In genomic region chr6:115271326-115271725, GRCm38 (mm10) we compare ENCODE assay signal across 33 mouse cellular contexts. TPM values are rescaled to one million over a fixed set of nuclear protein-coding genes. Genes with fewer than 3 reads are reported as not detected.
DNase-seq lines count a peak whose midpoint lies in the region; ATAC-seq lines count a peak whose summit lies in the region.
"Had no signal": no experiment of that assay in that cellular context is flagged by ENCODE, and none has a peak within 500 bp of the region (broad histone marks: within the 10 kb centered on the region; RNA-seq: fewer than 3 reads in every experiment).

No protein-coding gene starts in this region.

- ATAC-seq in heart, embryonic 12.5 days (ENCODE audit: insufficient number of reproducible peaks, low FRiP score): no peak
- no peak for ATAC-seq in kidney, embryonic 15.5 days (replicated peaks; ENCODE audit: low FRiP score)
- ATAC-seq in midbrain, embryonic 11.5 days (ENCODE audit: low FRiP score): no peak
- ATAC-seq in midbrain, embryonic 14.5 days (ENCODE audit: low FRiP score, low TSS enrichment): no peak
- ATAC-seq: forebrain, postnatal 0 days; midbrain, embryonic 16.5 days had no signal

- no peak overlapping the region for H3K9ac ChIP-seq in heart, embryonic 12.5 days
- H3K9ac ChIP-seq in kidney, embryonic 15.5 days: no peak overlapping the region
- H3K9ac ChIP-seq in midbrain, embryonic 11.5 days (ENCODE audit: low read length): no peak overlapping the region
- no peak overlapping the region for H3K9ac ChIP-seq in midbrain, embryonic 14.5 days (replicated peaks; ENCODE audit: low read length)
- H3K9ac ChIP-seq: embryonic facial prominence, embryonic 13.5 days; forebrain, postnatal 0 days; hindbrain, embryonic 15.5 days; neural tube, embryonic 12.5 days had no signal

- no peaks in the 10 kb centered on the region for H3K36me3 ChIP-seq in heart, embryonic 12.5 days
- no peaks in the 10 kb centered on the region for H3K36me3 ChIP-seq in kidney, embryonic 15.5 days
- H3K36me3 ChIP-seq in midbrain, embryonic 11.5 days (ENCODE audit: control insufficient read depth, insufficient read depth, low read length): no peaks in the 10 kb centered on the region
- no peaks in the 10 kb centered on the region for H3K36me3 ChIP-seq in midbrain, embryonic 14.5 days (ENCODE audit: control insufficient read depth, insufficient read depth, low read length)
- H3K36me3 ChIP-seq: embryonic facial prominence, embryonic 13.5 days; neural tube, embryonic 12.5 days had no signal

- 0 out of 2 replicates have a peak overlapping the region, but pooled peaks have one; percentile 26 for H3K27ac ChIP-seq in heart, embryonic 12.5 days (ENCODE audit: poor library complexity, severe bottlenecking)
- peak overlapping the region; percentile 24; the same call in 1 of the 2 replicates for H3K27ac ChIP-seq in kidney, embryonic 15.5 days
- H3K27ac ChIP-seq in midbrain, embryonic 11.5 days (ENCODE audit: low read depth, low read length): no peak overlapping the region
- H3K27ac ChIP-seq in midbrain, embryonic 14.5 days (replicated peaks; ENCODE audit: low read depth, low read length): no peak overlapping the region
- H3K27ac ChIP-seq: embryonic facial prominence, embryonic 13.5 days; hindbrain, embryonic 15.5 days; neural tube, embryonic 12.5 days; stomach, postnatal 0 days had no signal

- no peaks in the 10 kb centered on the region for H3K9me3 ChIP-seq in heart, embryonic 12.5 days (replicated peaks)
- H3K9me3 ChIP-seq in kidney, embryonic 15.5 days (replicated peaks): no peaks in the 10 kb centered on the region
- H3K9me3 ChIP-seq in midbrain, embryonic 11.5 days (ENCODE audit: control insufficient read depth, low read length): no peaks in the 10 kb centered on the region
- H3K9me3 ChIP-seq in midbrain, embryonic 14.5 days (ENCODE audit: control insufficient read depth, low read length): no peaks in the 10 kb centered on the region
- H3K9me3 ChIP-seq: embryonic facial prominence, embryonic 13.5 days; hindbrain, embryonic 15.5 days; neural tube, embryonic 12.5 days had no signal

- peaks cover 80% of the 10 kb centered on the region for H3K27me3 ChIP-seq in heart, embryonic 12.5 days (replicated peaks)
- no peaks in the 10 kb centered on the region for H3K27me3 ChIP-seq in kidney, embryonic 15.5 days
- no peaks in the 10 kb centered on the region for H3K27me3 ChIP-seq in midbrain, embryonic 11.5 days (ENCODE audit: control insufficient read depth, insufficient read depth, low read length)
- H3K27me3 ChIP-seq in midbrain, embryonic 14.5 days (ENCODE audit: control insufficient read depth, insufficient read depth, low read length): no peaks in the 10 kb centered on the region
- H3K27me3 ChIP-seq: hindbrain, embryonic 15.5 days; neural tube, embryonic 12.5 days had no signal

- DNase-seq in heart, adult 8-10 months (ENCODE audit: low spot score): no peak
- DNase-seq in kidney, postnatal 14 days: no peak
- peak; percentile 62 for DNase-seq in midbrain, embryonic 11.5 days (ENCODE audit: low spot score, missing footprints)
- no peak for DNase-seq in midbrain, embryonic 14.5 days
- no peak for DNase-seq in ovary, postnatal 36 days (ENCODE audit: low spot score)
- DNase-seq: B cell, adult 2 months; layer of hippocampus, adult 9-11 months; right cerebral cortex, postnatal 4 days; thymus, adult 18-20 months; thymus, postnatal 25 days had no signal

- H3K4me2 ChIP-seq in heart, embryonic 12.5 days: peak overlapping the region; percentile 11; the same call in 1 of the 2 replicates
- no peak overlapping the region for H3K4me2 ChIP-seq in kidney, embryonic 15.5 days
- no peak overlapping the region for H3K4me2 ChIP-seq in midbrain, embryonic 11.5 days
- no peak overlapping the region for H3K4me2 ChIP-seq in midbrain, embryonic 14.5 days (ENCODE audit: low read length)
- H3K4me2 ChIP-seq: embryonic facial prominence, embryonic 13.5 days; hindbrain, embryonic 15.5 days; liver, embryonic 11.5 days; neural tube, embryonic 12.5 days had no signal

- peaks cover 25% of the 10 kb centered on the region for H3K4me1 ChIP-seq in heart, embryonic 12.5 days (replicated peaks)
- peaks cover 34% of the 10 kb centered on the region for H3K4me1 ChIP-seq in kidney, embryonic 15.5 days
- H3K4me1 ChIP-seq in midbrain, embryonic 11.5 days (ENCODE audit: control insufficient read depth, insufficient read depth, low read length): peaks cover 3% of the 10 kb centered on the region; the same call in 1 of the 2 replicates
- H3K4me1 ChIP-seq in midbrain, embryonic 14.5 days (ENCODE audit: control insufficient read depth, insufficient read depth, low read length): 0 out of 2 replicates have a peak, but pooled peaks cover 4% of the 10 kb centered on the region
- H3K4me1 ChIP-seq: hindbrain, embryonic 15.5 days had no signal

- no peak overlapping the region for H3K4me3 ChIP-seq in heart, embryonic 12.5 days
- no peak overlapping the region for H3K4me3 ChIP-seq in kidney, embryonic 15.5 days (replicated peaks)
- H3K4me3 ChIP-seq in midbrain, embryonic 11.5 days (ENCODE audit: low read depth, low read length): no peak overlapping the region
- no peak overlapping the region for H3K4me3 ChIP-seq in midbrain, embryonic 14.5 days (replicated peaks; ENCODE audit: low read depth, low read length)
- H3K4me3 ChIP-seq: embryonic facial prominence, embryonic 13.5 days; erythroblast, embryonic 14.5 days; hindbrain, embryonic 15.5 days; neural tube, embryonic 12.5 days had no signal

- 58% methylated on average over 3 of the region's 3 CpGs for WGBS in heart, embryonic 12.5 days
- WGBS in kidney, embryonic 15.5 days: 79% methylated on average over 3 of the region's 3 CpGs
- WGBS in midbrain, embryonic 11.5 days: 71% methylated on average over 3 of the region's 3 CpGs
- 63% methylated on average over 3 of the region's 3 CpGs for WGBS in midbrain, embryonic 14.5 days

RNA-seq across cellular contexts. Expression of gene Timp4, which starts 19.3 kb away (rescaled TPM):
- polyA plus RNA-seq in heart, embryonic 12.5 days (2016; fragmentation: Nextera tagmentation; extraction: Ambion mirVana): 0.18 TPM in 1 of 2 replicates, not detected in the other
- total RNA-seq in heart, adult 8-10 months (2022): 10 to 100 TPM; 26.3 to 43.9 (median 37.1) TPM
- 0.33 and 0.36 TPM in 2 replicates for polyA plus RNA-seq in kidney, embryonic 15.5 days (2015; fragmentation: Nextera tagmentation; extraction: Ambion mirVana)
- polyA plus RNA-seq in midbrain, embryonic 11.5 days (2014; fragmentation: Nextera tagmentation; extraction: Ambion mirVana): 0.05 and 0.06 TPM in 2 replicates
- polyA plus RNA-seq in midbrain, embryonic 14.5 days (2014; fragmentation: Nextera tagmentation; extraction: Ambion mirVana): 8.4 and 11.5 TPM in 2 replicates
- total RNA-seq: common myeloid progenitor, adult 5-6 weeks; granulocyte monocyte progenitor cell, adult 5-6 weeks; hematopoietic stem cell, adult 5-6 weeks had no signal
- polyA plus RNA-seq: erythroblast, embryonic 14.5 days; liver, embryonic 16.5 days had no signal

RNA-seq across cellular contexts. Expression of gene Gm17482, which starts 44.2 kb away (rescaled TPM):
- polyA plus RNA-seq in heart, embryonic 12.5 days (2016; fragmentation: Nextera tagmentation; extraction: Ambion mirVana): not detected in 2 replicates
- total RNA-seq in heart, adult 8-10 months (2022): not detected
- polyA plus RNA-seq in kidney, embryonic 15.5 days (2015; fragmentation: Nextera tagmentation; extraction: Ambion mirVana): not detected in 2 replicates
- not detected in 2 replicates for polyA plus RNA-seq in midbrain, embryonic 11.5 days (2014; fragmentation: Nextera tagmentation; extraction: Ambion mirVana)
- not detected in 2 replicates for polyA plus RNA-seq in midbrain, embryonic 14.5 days (2014; fragmentation: Nextera tagmentation; extraction: Ambion mirVana)
- total RNA-seq: adrenal gland, adult 18-20 months; adrenal gland, postnatal 25 days; common myeloid progenitor, adult 5-6 weeks; forebrain, postnatal 0 days; gastrocnemius, postnatal 10 days; granulocyte monocyte progenitor cell, adult 5-6 weeks; hematopoietic stem cell, adult 5-6 weeks; left cerebral cortex, postnatal 10 days had no signal
- polyA plus RNA-seq: embryonic facial prominence, embryonic 13.5 days; erythroblast, embryonic 14.5 days; forebrain, embryonic 11.5 days; forebrain, postnatal 0 days; hindbrain, embryonic 15.5 days; intestine, embryonic 14.5 days; kidney, adult 2 months; limb, embryonic 11.5 days; liver, embryonic 11.5 days; liver, embryonic 16.5 days; midbrain, embryonic 16.5 days; neural tube, embryonic 12.5 days; spleen, adult 2 months; stomach, postnatal 0 days had no signal

Comparison
In these comparisons a context has a peak if more than half of its experiments do, and no peak if none do; other contexts are left out.
1. H3K27ac ChIP-seq: peak in heart, embryonic 12.5 days (single experiment) and kidney, embryonic 15.5 days (single experiment); none in midbrain, embryonic 11.5 days (single experiment) and midbrain, embryonic 14.5 days (single experiment).